Mouse (Mus musculus): ENCODE results near the gene Nedd9.

The Nedd9 gene

GRCm38 (mm10) chr13:41491522-41491921 is 4.4 kb upstream of the Nedd9 start:
- no peak for DNase-seq

GRCm38 (mm10) chr13:41490282-41490681 is 3.1 kb upstream of the Nedd9 start:
- DNase-seq: no peak

GRCm38 (mm10) chr13:41489705-41490275 is 2.6 kb upstream of the Nedd9 start:
- DNase-seq: no peak

GRCm38 (mm10) chr13:41487409-41487743 is 214 bp upstream of the Nedd9 start:
- no peak for DNase-seq

GRCm38 (mm10) chr13:41483966-41484365 is 3.2 kb downstream of the Nedd9 start:
- no peak for DNase-seq

- no peak for DNase-seq
Measured at GRCm38 (mm10) chr13:41482408-41483011, 4.7 kb downstream of the Nedd9 start.

GRCm38 (mm10) chr13:41479737-41480435 is 7.3 kb downstream of the Nedd9 start:
- no peak for DNase-seq

GRCm38 (mm10) chr13:41476216-41476615 is 10.9 kb downstream of the Nedd9 start:
- no peak for DNase-seq

- DNase-seq: no peak
Measured at GRCm38 (mm10) chr13:41474365-41474764, 12.8 kb downstream of the Nedd9 start.

GRCm38 (mm10) chr13:41473504-41473903 is 13.7 kb downstream of the Nedd9 start:
- DNase-seq: no peak

GRCm38 (mm10) chr13:41472878-41473424 is 14.2 kb downstream of the Nedd9 start:
- no peak for DNase-seq

- no peak for DNase-seq
Measured at GRCm38 (mm10) chr13:41468277-41468676, 18.9 kb downstream of the Nedd9 start.

GRCm38 (mm10) chr13:41467036-41467435 is 20.1 kb downstream of the Nedd9 start:
- no peak for DNase-seq

- no peak for DNase-seq
Measured at GRCm38 (mm10) chr13:41466616-41467015, 20.5 kb downstream of the Nedd9 start.

- no peak for DNase-seq
Measured at GRCm38 (mm10) chr13:41466191-41466590, 21.0 kb downstream of the Nedd9 start.

GRCm38 (mm10) chr13:41461418-41461817 is 25.7 kb downstream of the Nedd9 start:
- DNase-seq: no peak

- no peak for DNase-seq
Measured at GRCm38 (mm10) chr13:41459683-41460286, 27.4 kb downstream of the Nedd9 start.

GRCm38 (mm10) chr13:41458709-41459108 is 28.5 kb downstream of the Nedd9 start:
- no peak for DNase-seq

- no peak for DNase-seq
Measured at GRCm38 (mm10) chr13:41457798-41458390, 29.3 kb downstream of the Nedd9 start.

GRCm38 (mm10) chr13:41457030-41457797 is 29.9 kb downstream of the Nedd9 start:
- DNase-seq: no peak

GRCm38 (mm10) chr13:41456292-41457029 is 30.7 kb downstream of the Nedd9 start:
- no peak for DNase-seq
